Mouse (Mus musculus): ENCODE measurements around the gene Cda. TPM values are rescaled to one million over a fixed set of nuclear protein-coding genes. Genes with fewer than 3 reads are reported as not detected.

Gene Cda
- polyA plus RNA-seq, 1 experiment from 2014 or later: 14.1 TPM

GRCm38 (mm10) chr4:138380132-138380689 lies 12.4 kb upstream of the Cda start:
- Histone ChIP-seq H3K4me2 (ENCODE audit: low read length) (no peak overlapping the region), H3K27me3 (ENCODE audit: control insufficient read depth, insufficient read depth, low read length) (peaks cover 4% of the 10 kb centered on the region; the same call in 1 of the 2 replicates), H3K27ac (replicated peaks in 1 of 2; ENCODE audit: control insufficient read depth in 1 of 2, insufficient read depth in 1 of 2, low read depth in 2 of 2, low read length in 2 of 2) (no peak overlapping the region), H3K9me3 (ENCODE audit: control insufficient read depth, low read length) (no peaks in the 10 kb centered on the region), H3K4me3 (ENCODE audit: control insufficient read depth in 1 of 2, insufficient read depth in 1 of 2, low read depth in 1 of 2, low read length in 2 of 2) (no peak overlapping the region), H3K36me3 (ENCODE audit: control insufficient read depth, insufficient read depth, low read length) (no peaks in the 10 kb centered on the region), H3K4me1 (ENCODE audit: control insufficient read depth in 2 of 2, insufficient read depth in 2 of 2, low read length in 2 of 2) (no peaks in the 10 kb centered on the region), H3K9ac (ENCODE audit: low read length) (no peak overlapping the region)
- 59% methylated on average over 10 of the region's 10 CpGs for WGBS
- ATAC-seq (ENCODE audit: insufficient number of reproducible peaks, insufficient read depth, low FRiP score, low read depth): no peak

- H3K4me2 ChIP-seq (ENCODE audit: low read length): no peak overlapping the region
- no peak overlapping the region for H3K9ac ChIP-seq (ENCODE audit: low read length)
- H3K27me3 ChIP-seq (ENCODE audit: control insufficient read depth, insufficient read depth, low read length): peaks cover 4% of the 10 kb centered on the region; the same call in 1 of the 2 replicates
- H3K27ac ChIP-seq (replicated peaks in 1 of 2; ENCODE audit: control insufficient read depth in 1 of 2, insufficient read depth in 1 of 2, low read depth in 2 of 2, low read length in 2 of 2): no peak overlapping the region
- no peaks in the 10 kb centered on the region for H3K36me3 ChIP-seq (ENCODE audit: control insufficient read depth, insufficient read depth, low read length)
- H3K4me3 ChIP-seq (ENCODE audit: control insufficient read depth in 1 of 2, insufficient read depth in 1 of 2, low read depth in 1 of 2, low read length in 2 of 2): no peak overlapping the region
- ATAC-seq (ENCODE audit: insufficient number of reproducible peaks, insufficient read depth, low FRiP score, low read depth): no peak
- no peaks in the 10 kb centered on the region for H3K9me3 ChIP-seq (ENCODE audit: control insufficient read depth, low read length)
- H3K4me1 ChIP-seq (ENCODE audit: control insufficient read depth in 2 of 2, insufficient read depth in 2 of 2, low read length in 2 of 2): no peaks in the 10 kb centered on the region
- 62% methylated on average over 14 of the region's 14 CpGs for WGBS
Observed at GRCm38 (mm10) chr4:138379091-138379840, 11.5 kb upstream of the Cda start.

- H3K4me3 ChIP-seq (ENCODE audit: control insufficient read depth in 1 of 2, insufficient read depth in 1 of 2, low read depth in 1 of 2, low read length in 2 of 2): no peak overlapping the region
- no peak overlapping the region for H3K27ac ChIP-seq (replicated peaks in 1 of 2; ENCODE audit: control insufficient read depth in 1 of 2, insufficient read depth in 1 of 2, low read depth in 2 of 2, low read length in 2 of 2)
- no peak overlapping the region for H3K9ac ChIP-seq (ENCODE audit: low read length)
- H3K27me3 ChIP-seq (ENCODE audit: control insufficient read depth, insufficient read depth, low read length): peaks cover 4% of the 10 kb centered on the region; the same call in 1 of the 2 replicates
- 52% methylated on average over 6 of the region's 6 CpGs for WGBS
- no peak for ATAC-seq (ENCODE audit: insufficient number of reproducible peaks, insufficient read depth, low FRiP score, low read depth)
- no peaks in the 10 kb centered on the region for H3K36me3 ChIP-seq (ENCODE audit: control insufficient read depth, insufficient read depth, low read length)
- H3K4me2 ChIP-seq (ENCODE audit: low read length): no peak overlapping the region
- no peaks in the 10 kb centered on the region for H3K4me1 ChIP-seq (ENCODE audit: control insufficient read depth in 2 of 2, insufficient read depth in 2 of 2, low read length in 2 of 2)
- no peaks in the 10 kb centered on the region for H3K9me3 ChIP-seq (ENCODE audit: control insufficient read depth, low read length)
Observed at GRCm38 (mm10) chr4:138377526-138377925, 9.7 kb upstream of the Cda start.

GRCm38 (mm10) chr4:138375117-138375516 lies 7.3 kb upstream of the Cda start:
- H3K9ac ChIP-seq (ENCODE audit: low read length): no peak overlapping the region
- H3K27me3 ChIP-seq (ENCODE audit: control insufficient read depth, insufficient read depth, low read length): peaks cover under 1% of the 10 kb centered on the region; the same call in 1 of the 2 replicates
- H3K4me2 ChIP-seq (ENCODE audit: low read length): no peak overlapping the region
- H3K36me3 ChIP-seq (ENCODE audit: control insufficient read depth, insufficient read depth, low read length): no peaks in the 10 kb centered on the region
- no peaks in the 10 kb centered on the region for H3K9me3 ChIP-seq (ENCODE audit: control insufficient read depth, low read length)
- 83% methylated on average over 3 of the region's 3 CpGs for WGBS
- H3K4me1 ChIP-seq (ENCODE audit: control insufficient read depth in 2 of 2, insufficient read depth in 2 of 2, low read length in 2 of 2): no peaks in the 10 kb centered on the region
- no peak overlapping the region for H3K4me3 ChIP-seq (ENCODE audit: control insufficient read depth in 1 of 2, insufficient read depth in 1 of 2, low read depth in 1 of 2, low read length in 2 of 2)
- no peak overlapping the region for H3K27ac ChIP-seq (replicated peaks in 1 of 2; ENCODE audit: control insufficient read depth in 1 of 2, insufficient read depth in 1 of 2, low read depth in 2 of 2, low read length in 2 of 2)
- ATAC-seq (ENCODE audit: insufficient number of reproducible peaks, insufficient read depth, low FRiP score, low read depth): no peak

GRCm38 (mm10) chr4:138370996-138371516 lies 3.3 kb upstream of the Cda start:
- Histone ChIP-seq H3K27ac (replicated peaks in 1 of 2; ENCODE audit: control insufficient read depth in 1 of 2, insufficient read depth in 1 of 2, low read depth in 2 of 2, low read length in 2 of 2) (no peak overlapping the region), H3K4me1 (ENCODE audit: control insufficient read depth in 2 of 2, insufficient read depth in 2 of 2, low read length in 2 of 2) (peaks cover 7 to 10% of the 10 kb centered on the region in 2 experiments; a peak in 2 of 4 replicates), H3K9ac (ENCODE audit: low read length) (no peak overlapping the region), H3K36me3 (ENCODE audit: control insufficient read depth, insufficient read depth, low read length) (no peaks in the 10 kb centered on the region), H3K9me3 (ENCODE audit: control insufficient read depth, low read length) (no peaks in the 10 kb centered on the region), H3K4me3 (ENCODE audit: control insufficient read depth in 1 of 2, insufficient read depth in 1 of 2, low read depth in 1 of 2, low read length in 2 of 2) (no peak overlapping the region), H3K27me3 (ENCODE audit: control insufficient read depth, insufficient read depth, low read length) (no peaks in the 10 kb centered on the region), H3K4me2 (ENCODE audit: low read length) (no peak overlapping the region)
- WGBS: 80% methylated on average over 5 of the region's 5 CpGs
- ATAC-seq (ENCODE audit: insufficient number of reproducible peaks, insufficient read depth, low FRiP score, low read depth): no peak

GRCm38 (mm10) chr4:138368498-138369260 lies 887 bp upstream of the Cda start:
- no peak overlapping the region for H3K4me3 ChIP-seq (ENCODE audit: control insufficient read depth in 1 of 2, insufficient read depth in 1 of 2, low read depth in 1 of 2, low read length in 2 of 2)
- no peaks in the 10 kb centered on the region for H3K36me3 ChIP-seq (ENCODE audit: control insufficient read depth, insufficient read depth, low read length)
- no peak for ATAC-seq (ENCODE audit: insufficient number of reproducible peaks, insufficient read depth, low FRiP score, low read depth)
- H3K4me2 ChIP-seq (ENCODE audit: low read length): peak overlapping the region; percentile 73
- H3K27ac ChIP-seq (replicated peaks in 1 of 2; ENCODE audit: control insufficient read depth in 1 of 2, insufficient read depth in 1 of 2, low read depth in 2 of 2, low read length in 2 of 2): peak overlapping the region in 1 of 2 experiments; percentile 30; a peak in 2 of 4 replicates
- H3K4me1 ChIP-seq (ENCODE audit: control insufficient read depth in 2 of 2, insufficient read depth in 2 of 2, low read length in 2 of 2): peaks cover 7 to 10% of the 10 kb centered on the region in 2 experiments; a peak in 2 of 4 replicates
- whole genome bisulfite sequencing: 64% methylated on average over 12 of the region's 12 CpGs
- H3K27me3 ChIP-seq (ENCODE audit: control insufficient read depth, insufficient read depth, low read length): no peaks in the 10 kb centered on the region
- no peaks in the 10 kb centered on the region for H3K9me3 ChIP-seq (ENCODE audit: control insufficient read depth, low read length)
- no peak overlapping the region for H3K9ac ChIP-seq (ENCODE audit: low read length)

- H3K4me2 ChIP-seq (ENCODE audit: low read length): no peak overlapping the region
- H3K9me3 ChIP-seq (ENCODE audit: control insufficient read depth, low read length): no peaks in the 10 kb centered on the region
- no peak overlapping the region for H3K4me3 ChIP-seq (ENCODE audit: control insufficient read depth in 1 of 2, insufficient read depth in 1 of 2, low read depth in 1 of 2, low read length in 2 of 2)
- H3K9ac ChIP-seq (ENCODE audit: low read length): no peak overlapping the region
- H3K4me1 ChIP-seq (ENCODE audit: control insufficient read depth in 2 of 2, insufficient read depth in 2 of 2, low read length in 2 of 2): peaks cover 7 to 10% of the 10 kb centered on the region in 2 experiments; a peak in 2 of 4 replicates
- H3K27ac ChIP-seq (replicated peaks in 1 of 2; ENCODE audit: control insufficient read depth in 1 of 2, insufficient read depth in 1 of 2, low read depth in 2 of 2, low read length in 2 of 2): no peak overlapping the region
- H3K27me3 ChIP-seq (ENCODE audit: control insufficient read depth, insufficient read depth, low read length): no peaks in the 10 kb centered on the region; the same call in 1 of the 2 replicates
- 93% methylated on average over 2 of the region's 2 CpGs for WGBS
- no peaks in the 10 kb centered on the region for H3K36me3 ChIP-seq (ENCODE audit: control insufficient read depth, insufficient read depth, low read length)
- no peak for ATAC-seq (ENCODE audit: insufficient number of reproducible peaks, insufficient read depth, low FRiP score, low read depth)
Observed at GRCm38 (mm10) chr4:138366561-138366960, 1.2 kb downstream of the Cda start.
